Mouse (Mus musculus) heart, postnatal 0 days (tissue): ENCODE measurements around the gene Slc24a1.

Source experiments
- CTCF ChIP-seq: IDR thresholded peaks from 2 replicates; pipeline ENCODE4 v1.5.1; 2016; ENCODE audit warnings: antibody characterized with exemption, control low read depth, low read depth
- EP300 ChIP-seq: IDR thresholded peaks from 2 replicates; pipeline ENCODE4 v1.6.1; 2016; ENCODE audit warnings: antibody characterized with exemption, low read depth

- no peak for TF ChIP-seq CTCF
- no peak for TF ChIP-seq EP300
These were observed 36.2 kb upstream of the Slc24a1 start for GRCm38 (mm10) chr9:64987651-64988050.
